Mouse (Mus musculus): ENCODE measurements around the gene Mapk8ip1.
A peak's percentile ranks its signal among the peaks of the same experiment; 100 is the strongest.
"Not testable (repeated sequence)": the region's sequence is repeated elsewhere in the genome, so short reads cannot be mapped to it uniquely, and the experiment has no call there.

The Mapk8ip1 gene

DNA sequence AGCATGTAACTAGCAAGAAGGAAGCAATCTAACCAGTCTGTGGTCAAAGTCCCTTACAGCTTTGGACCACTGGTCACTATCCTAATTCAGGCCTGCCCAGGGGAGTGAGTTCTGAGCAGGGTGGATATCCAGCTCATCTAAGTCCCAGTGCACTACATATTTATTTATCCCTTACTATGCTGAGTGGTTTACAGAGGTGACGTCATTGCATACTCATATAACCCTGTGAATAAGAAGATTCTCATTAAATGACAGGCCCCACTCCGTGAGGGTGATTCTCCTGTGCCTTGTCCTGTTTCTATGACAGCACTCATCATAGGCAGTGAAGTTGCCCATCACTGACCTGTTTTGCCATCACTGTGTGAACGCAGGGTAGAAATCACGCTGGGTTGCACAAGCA is 24.3 kb upstream of the Mapk8ip1 start:
- DNase-seq (ENCODE audit: low read depth, low spot score) = no peak

DNA sequence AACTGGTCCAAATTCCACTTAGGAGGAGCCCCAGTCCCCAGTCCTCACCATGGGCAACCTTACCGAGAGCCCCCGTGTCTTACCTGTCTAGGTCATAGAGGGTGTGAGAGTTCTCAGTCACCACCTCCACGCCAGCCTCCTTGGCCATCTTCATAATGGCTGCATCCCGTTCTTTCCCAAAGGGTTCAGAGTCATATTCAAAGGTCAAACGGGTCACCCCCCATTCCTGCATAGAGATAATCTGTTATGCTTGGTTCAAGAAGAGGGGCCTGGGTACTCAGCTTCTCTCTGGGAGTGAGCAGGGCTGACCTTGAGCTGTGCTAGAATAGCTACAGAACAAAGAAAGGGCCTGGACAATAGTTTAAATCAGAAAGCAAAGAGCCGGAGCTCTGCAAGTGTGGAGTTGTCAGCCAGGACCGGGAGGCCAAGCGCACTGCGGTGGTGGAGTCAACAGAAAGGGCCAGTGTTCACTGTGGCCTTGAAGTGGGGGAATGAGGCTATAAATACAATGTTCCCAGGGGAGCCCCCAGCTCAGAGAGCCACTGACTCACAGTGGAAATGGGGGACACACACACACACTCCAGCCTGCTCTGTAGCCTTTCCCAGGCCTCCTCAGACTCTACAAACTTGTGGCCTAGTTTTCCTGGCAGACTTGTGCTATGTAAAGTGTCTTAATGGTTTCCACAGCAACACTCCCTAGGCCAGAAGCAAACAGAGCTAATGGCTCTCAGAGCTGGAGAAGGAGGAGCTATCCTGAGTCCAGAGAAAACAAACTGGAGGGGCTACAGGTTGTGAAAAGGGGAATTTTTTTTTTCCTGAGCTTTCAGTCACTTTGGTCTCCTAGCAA is 23.6 kb upstream of the Mapk8ip1 start:
- DNase-seq (ENCODE audit: low read depth, low spot score) = no peak

DNA sequence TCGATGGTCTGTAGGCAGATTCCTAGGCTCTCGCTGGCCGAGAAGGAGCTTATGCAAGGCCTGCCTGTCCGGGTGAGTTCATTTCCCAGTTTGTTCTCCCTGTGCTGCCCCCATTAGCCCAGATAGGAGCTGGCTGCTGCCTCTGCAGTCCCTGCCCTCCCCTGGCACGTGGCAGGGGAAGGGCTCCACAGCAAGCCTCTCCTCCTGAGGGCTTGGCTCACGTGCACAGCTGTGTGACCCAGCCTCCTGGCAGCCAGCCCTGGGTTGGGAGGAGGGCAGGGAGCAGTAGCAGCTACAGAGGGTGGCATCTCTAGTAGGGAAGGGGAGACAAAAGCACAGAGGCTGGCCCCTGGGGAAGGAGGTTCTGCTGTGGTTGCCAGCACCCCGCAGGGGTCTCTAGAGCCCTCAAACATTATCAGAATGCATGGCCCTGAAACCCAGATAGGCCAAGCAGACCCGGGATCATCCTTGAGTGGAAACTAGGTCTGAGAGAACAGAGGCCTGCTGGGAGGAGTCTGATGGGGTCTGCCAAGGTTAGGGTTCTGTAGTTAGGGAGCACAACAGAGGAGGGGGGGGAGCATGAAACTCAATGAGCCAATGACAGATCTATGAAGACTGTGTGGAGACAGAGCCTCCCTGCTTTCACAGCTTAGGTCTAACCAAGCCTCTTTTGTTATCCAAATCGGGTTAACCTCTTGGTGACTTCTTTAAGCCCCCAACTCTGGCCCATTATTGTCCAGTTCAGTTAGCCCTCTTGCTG is 22.8 kb upstream of the Mapk8ip1 start:
- DNase-seq (ENCODE audit: low read depth, low spot score) = no peak

DNA sequence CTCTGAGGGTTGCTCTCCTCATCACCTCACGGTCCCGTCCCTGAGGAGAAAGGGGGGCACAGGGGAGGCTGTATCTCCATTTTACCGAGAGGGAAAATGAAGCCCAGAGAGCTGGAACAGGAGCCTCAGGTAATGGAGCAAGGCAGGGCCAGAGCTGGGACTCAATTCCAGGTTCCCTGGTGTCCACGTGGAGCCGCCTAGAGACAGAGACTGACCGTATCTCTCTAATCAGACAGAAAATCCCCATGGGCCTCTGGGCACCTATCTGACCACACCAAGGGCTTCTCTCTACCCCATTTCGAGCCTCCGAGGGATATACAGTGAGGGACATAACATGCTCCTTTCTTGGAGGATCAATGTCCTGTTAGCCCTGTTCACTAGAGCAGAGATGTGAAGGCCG is 22.1 kb upstream of the Mapk8ip1 start:
- no peak for DNase-seq (ENCODE audit: low read depth, low spot score)

DNA sequence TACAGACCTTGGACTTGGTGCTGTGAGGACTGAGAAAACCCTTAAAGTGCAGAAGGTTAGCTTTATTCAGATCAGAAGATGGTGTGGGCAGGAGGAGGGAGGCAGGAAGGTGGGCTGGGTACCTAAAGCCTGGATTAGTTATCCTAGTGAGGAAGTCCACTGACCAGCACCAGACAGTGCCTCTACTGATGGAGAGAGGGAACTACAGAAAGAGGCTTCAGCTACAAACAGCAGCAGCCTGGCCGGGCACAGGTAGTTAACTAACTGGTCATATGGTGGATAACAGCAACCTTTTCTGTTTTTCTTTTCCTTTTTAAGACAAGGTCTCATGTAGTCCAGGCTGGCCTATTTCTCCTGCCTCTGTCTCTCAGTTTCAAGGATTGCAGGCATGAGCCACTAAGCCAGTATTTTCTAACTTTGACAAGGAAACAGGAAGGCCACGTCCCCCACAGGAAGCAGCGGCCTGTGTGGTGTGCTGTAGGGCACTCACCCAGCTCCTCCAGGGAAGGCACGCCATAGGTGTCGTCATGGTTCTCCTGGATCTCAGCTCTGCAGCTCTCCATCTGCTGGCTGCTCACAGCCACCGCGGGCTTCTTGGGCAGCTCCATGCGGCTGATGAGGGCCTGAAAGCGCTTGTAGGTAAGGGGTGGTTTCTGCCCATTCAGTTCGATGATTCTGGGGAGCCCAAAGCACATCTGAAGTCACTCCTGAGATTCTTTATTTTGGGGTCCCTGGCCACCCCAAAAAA is 21.5 kb upstream of the Mapk8ip1 start:
- DNase-seq (ENCODE audit: low read depth, low spot score) = peak; percentile 24

DNA sequence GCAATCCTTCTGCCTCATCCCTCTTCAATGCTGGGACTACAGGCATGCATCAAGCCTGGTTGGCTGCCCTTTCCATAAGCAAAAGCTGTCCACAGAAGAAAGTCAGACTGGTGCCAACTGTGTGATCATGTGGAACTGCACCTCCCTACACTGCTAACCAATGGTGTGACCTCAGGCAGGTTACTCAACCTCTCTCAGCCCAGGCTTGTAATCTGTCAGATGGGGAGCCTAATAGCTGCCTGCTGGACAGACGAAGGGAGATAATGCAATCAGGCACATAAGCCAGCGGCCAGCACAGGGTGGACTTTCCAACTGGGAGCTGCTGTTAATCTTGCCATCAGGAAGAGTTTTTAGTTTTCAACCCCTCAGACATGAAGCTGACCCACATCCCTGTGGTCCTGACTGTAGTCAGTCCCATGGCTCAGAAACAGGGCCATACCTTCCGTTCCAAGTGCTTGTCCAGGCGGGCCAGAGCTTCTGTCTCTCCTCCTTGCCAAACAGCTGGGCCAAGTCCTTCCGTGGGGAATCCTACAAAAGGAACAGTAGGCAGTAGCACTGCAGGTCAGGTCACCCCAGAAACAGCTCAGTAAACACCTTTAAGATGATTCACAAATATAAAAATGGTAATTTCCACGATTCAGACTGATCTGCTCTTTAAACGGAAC is 20.8 kb upstream of the Mapk8ip1 start:
- DNase-seq (ENCODE audit: low read depth, low spot score) = no peak

DNA sequence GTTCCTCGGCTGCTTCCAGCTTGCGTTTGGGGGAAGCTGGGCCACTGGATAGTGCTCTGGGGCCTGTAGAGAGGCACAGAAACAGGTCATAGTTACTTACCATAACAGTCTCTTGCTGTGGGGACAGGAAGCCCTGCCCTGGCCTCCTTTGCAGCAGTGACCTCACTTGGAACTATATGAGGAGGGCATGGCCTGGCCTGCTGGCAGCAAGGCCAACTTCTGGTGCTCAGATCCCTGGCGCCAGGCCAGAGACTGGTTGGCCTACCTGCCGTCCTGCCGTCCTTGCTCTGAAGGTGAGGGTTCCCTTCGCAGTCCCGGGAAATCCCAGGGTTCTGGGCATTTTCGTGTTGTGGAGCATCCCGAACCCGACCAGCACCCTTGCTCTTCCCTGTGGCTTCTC is 10.6 kb upstream of the Mapk8ip1 start:
- no peak for DNase-seq (ENCODE audit: low read depth, low spot score)

DNA sequence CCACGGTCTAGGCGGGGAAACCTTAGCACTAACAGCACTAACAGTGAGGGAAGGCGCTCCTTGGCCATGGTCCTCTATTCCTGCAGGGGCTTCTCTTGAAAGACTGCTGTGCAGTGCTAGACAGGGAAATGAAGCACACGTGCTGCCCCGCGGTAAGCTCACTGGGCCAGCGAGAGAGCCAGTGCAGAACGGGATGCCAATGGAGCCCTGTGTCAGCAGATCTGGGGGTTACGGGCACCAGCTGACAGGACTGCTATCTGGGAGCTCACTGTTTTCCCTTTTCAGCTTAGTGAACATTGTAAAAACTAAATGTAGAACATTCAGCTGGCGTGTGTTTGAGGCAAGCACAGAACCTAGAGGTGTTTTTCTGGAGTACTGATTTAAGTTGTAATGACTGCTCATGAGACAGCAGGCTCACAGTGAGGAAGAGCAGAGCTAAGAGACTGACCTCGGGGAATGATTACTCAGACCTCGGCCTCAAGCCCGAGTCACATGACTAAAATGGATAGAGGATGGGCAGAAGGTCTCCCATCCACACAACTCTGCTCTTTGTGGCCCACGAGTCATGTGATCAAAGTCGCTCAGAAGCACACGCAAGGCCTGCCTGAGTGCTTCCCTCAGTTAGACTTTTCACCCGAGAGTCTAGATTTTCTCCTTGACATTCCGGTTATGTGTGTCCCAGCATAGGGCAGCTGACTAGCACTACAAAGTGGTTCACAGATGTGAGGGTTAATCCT is 7.4 kb upstream of the Mapk8ip1 start:
- DNase-seq (ENCODE audit: low read depth, low spot score) = no peak

DNA sequence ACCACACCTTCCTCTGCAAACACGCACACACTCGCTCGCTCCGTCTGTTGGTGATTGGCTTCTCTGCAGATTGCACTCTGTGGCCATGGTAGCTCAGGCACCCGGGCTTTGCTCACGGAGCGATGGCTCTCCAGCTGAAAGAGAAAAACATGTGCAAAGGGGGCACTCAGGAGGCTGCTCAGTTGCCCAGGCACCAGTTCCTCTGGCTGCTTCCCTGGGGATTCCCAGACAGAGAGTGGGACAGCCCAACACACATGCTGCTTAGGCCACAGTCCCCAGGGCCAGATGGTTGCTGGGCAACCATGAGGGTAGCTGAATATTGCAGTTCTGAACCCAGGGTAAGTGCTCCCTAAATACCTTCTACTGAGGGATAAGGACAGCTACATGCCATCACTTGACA is 4.6 kb upstream of the Mapk8ip1 start:
- DNase-seq (ENCODE audit: low read depth, low spot score) = no peak

DNA sequence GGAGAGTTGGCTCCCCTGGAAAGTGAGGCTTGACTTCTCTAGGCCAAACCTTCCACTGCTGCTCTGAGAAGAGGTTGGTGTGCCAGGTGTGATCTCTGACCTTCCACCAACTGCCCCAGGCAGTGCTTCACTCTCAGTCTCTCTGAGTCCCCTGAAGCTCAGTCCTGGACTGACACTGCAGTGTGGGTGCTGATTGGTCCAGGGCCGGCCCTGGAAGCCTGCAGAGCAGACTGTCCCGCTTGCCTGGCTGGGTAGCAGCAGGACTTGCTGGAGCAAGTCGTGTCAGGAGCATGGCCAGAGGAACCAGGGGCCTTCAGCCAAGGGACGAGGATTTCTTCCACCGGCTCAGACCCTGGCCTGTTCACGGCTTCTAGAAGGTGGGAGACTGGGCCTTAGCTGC is 3.7 kb upstream of the Mapk8ip1 start:
- no peak for DNase-seq (ENCODE audit: low read depth, low spot score)

DNA sequence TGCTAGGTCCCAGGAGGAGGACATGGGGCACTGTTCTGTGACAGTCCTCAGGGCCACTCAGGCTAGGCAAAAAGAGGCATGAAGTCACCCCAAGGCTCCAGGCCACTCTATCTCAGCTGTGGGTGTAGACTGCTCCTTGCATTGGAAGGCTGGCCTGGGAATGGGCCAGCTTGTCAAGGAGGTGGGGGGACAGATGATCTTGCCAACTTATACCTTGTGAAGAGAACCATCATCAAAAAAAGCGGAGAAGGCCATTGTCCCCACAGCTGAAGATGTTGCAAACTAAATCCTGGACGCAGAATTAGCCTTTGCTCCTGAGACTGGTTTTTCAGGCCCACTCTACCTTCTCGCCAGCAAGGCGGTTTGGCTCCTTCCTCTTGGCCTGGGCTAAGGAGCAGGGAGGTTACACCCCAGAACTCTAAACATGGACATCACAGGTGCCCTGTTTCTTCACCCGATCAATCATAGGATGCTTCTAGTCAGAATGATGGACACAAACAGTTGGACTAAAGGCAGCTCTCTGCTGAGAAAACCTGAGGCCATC is 2.8 kb upstream of the Mapk8ip1 start:
- no peak for DNase-seq (ENCODE audit: low read depth, low spot score)

DNA sequence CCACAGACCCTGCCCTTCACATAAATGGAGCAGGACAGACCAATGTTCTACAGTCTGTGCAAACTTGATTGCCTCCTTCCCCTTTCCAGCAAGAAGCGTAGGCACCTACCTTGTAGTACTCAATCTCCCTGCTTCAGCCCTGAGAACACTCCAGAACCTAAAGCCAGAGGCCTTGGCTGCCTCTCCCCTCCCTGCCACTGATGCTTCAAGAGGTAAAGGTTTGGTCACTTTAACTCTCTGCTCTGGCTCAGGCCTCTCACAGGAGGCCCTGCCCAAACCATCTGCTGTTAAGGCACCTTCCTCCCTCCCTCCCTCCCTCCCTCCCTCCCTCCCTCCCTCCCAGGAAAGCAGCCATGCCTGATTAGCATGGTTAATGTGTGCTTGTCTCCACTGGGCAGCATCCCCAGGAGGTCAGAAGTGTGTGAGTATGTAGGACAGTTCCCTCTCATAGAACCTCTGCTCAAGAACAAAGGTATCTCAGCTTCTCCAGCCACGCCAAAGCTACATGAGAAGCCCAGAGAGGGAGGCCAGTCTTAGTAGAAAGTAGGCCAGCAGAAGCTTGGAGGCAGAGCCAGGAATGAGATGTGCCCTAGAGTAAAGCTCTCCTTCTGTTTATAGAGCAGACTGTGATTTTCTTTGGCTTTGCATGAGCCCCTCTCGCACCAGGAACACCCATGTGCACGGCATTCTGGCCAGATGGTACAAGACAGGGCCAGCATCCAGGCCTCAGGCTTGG is 1.7 kb upstream of the Mapk8ip1 start:
- no peak for DNase-seq (ENCODE audit: low read depth, low spot score)

DNA sequence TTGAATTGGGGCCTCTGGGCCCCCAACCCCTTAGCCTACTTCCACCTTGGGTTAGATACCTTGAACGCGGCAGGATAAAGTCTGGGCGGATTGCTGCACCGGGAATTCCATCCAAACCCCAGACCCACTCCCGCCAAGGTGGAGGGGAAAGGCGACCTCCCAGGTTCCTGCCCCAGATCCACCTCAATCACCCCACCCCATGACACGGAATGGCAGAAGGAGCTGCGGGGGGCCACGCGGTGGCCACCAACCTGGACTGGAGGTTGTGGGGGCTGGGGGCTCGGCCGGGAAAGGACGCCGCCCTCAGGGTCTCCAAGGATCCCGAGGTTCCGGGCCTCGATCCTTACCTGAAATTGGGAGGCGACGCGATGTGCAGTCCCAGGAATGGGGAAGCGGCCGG is 381 bp downstream of the Mapk8ip1 start:
- no peak for DNase-seq (ENCODE audit: low read depth, low spot score)

DNA sequence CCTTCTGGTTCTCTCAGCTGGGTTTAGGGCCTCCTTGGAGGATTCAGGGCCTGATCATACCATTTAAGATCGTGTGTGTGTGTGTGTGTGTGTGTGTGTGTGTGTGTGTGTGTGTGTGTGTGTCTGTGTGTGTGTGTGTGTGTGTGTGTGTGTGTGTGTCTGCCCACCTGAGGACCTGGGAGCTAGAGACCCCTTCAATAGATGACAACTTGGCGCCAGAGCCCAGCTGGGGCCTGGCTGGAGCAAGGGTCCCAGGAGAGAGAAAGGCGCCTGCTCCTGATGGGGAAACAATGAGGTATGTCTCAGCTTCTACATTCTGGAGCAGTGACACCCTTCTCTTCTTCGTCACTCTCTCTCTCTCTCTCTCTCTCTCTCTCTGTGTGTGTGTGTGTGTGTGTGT is 1.2 kb downstream of the Mapk8ip1 start:
- not testable (repeated sequence) for DNase-seq (ENCODE audit: low read depth, low spot score)

DNA sequence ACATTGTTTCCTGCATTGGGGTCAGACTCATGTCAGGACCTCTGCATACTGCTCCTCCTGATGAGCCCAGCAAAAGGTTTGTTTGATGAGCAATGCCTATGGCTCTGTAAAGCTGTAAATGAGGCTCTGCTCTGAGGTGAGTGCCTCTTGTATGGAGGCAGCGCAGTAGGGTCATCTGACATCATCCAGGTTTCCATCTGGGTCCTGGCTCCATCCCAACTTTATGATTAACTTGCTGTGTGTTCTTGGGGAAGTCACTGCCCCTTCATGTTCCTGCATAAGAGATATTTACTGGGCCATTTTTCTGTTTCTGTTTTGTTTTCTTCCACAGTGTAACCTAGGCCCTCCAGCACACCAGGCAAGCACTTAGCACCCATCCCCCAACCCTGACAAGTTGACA is 3.6 kb downstream of the Mapk8ip1 start:
- DNase-seq (ENCODE audit: low read depth, low spot score) = no peak

DNA sequence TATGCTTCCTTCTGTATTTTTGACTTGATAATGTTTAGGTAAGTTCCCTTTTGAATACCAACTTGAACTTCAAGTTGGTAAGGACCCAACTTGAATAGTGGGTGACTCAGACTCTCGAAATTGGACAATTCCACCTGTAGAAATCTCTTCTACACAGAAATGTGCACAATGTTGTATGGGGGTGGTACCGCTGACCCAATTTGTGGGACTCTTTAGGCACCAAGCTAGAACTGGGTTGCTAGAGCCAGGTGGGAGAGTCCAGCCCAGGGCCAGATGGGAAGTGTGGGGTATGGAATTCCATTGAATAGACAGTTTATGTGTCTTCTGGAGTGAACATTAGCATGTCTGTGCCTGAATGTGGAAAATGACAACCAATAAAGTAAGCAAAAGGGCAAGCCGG is 5.5 kb downstream of the Mapk8ip1 start:
- no peak for DNase-seq (ENCODE audit: low read depth, low spot score)

DNA sequence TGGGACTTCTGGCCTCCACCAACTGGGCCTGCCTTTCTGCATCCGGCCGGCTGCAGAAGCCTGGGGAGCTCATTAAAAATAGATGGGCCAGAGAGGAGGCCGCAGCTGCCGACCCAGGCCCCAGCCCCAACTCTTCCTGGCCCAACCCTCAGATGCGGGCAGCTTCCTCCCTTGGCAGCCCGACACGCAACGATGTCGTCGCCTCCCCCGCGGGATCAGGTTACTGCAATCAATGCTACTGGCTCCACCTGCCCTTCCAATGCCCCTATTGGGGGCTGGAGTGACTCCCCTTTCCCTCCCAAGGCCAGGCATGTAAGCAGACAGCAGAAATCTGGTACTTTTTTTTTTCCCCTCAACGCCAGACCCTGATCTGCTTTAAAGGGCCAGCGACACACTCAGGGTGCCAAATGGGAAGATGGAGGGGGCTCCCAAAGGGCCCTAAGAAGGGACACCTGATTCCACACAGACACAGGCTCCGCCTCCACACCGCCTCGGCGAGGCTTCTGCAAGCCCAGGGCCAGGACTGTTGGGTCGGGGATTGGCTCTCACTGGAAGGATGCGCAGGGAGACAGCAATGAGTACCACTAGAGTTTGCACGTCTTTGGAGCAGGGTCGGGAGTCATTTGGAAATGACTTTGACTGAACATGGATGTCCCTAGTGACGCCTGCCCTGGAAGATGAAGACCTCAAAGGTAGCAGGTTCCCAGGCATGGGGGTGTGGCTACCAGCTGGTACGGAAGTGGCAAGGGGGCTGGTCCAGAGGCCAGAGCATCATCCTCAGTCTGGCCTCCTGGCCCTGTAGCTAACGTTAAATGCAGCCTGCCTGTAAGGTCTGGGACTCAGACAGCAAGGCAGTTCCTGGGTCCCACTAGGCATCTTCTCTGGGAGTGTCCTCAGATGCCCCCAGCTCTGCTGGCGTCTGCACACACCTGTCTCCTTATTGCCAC is 8.5 kb downstream of the Mapk8ip1 start:
- no peak for DNase-seq (ENCODE audit: low read depth, low spot score)

DNA sequence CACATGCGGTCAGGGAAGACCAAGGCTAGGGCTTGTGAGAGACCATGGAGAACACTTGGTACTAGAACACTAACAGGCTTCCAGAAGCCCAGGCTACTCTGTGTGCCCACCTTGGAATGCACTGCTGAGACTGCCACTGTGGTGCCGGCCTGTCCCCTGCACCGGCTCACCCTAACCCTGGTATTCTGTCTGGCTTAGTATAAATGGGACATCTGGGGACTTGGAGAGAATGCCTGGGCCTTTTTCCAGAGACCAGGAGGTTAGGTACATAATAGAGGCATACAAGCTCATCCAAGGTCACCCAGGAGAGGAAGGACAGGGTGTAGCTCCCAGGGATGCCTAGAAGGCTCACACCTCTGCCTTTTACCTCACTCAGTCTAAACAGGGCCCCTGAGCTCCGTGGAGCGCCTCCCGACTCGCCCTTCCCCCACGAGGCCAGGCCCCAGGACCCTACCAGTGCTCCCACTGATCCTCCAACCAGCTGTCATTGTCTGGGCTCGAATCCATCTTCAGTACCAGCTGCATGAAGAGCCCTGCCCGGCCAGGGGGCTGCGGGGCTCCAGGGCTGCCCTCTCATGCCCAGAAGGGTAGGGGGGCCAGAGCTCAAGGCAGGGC is 9.3 kb downstream of the Mapk8ip1 start:
- DNase-seq (ENCODE audit: low read depth, low spot score) = no peak

DNA sequence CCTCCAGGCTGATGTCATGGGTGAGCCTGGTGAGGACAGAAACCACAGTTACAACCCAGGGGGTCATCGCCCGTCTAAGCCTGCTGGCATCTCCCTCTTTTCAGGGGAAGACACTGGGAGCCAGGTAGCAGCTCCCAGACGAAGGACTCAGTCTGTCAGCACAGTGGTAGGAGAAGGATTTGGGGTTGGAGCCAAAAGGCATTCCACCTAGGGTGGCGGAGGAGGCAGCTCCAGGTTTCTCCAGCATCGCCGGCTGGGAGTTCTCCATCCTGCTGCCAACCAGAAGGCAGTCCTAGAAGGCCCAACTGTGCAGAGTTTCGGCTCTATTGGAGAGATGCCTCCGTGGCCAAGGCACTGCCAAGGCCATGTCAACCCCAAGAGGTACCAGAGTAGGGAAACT is 9.9 kb downstream of the Mapk8ip1 start:
- no peak for DNase-seq (ENCODE audit: low read depth, low spot score)

Data from CD4-positive helper T cell, adult 2 months (primary cell).